Mouse (Mus musculus) cerebellum, adult (tissue): Measurements from ENCODE around the gene Ubac1.
A peak's percentile ranks its signal among the peaks of the same experiment; 100 is the strongest.

Experiments
- ATAC-seq: cut with Nextera tagmentation; 2 replicates; pipeline ENCODE4 v1.9.2; 2017; ENCODE audit warnings: mild to moderate bottlenecking, moderate library complexity, mixed read lengths; ENCODE audit not compliant: insufficient number of reproducible peaks, low FRiP score, low TSS enrichment

Gene Ubac1

GRCm38 (mm10) chr2:26021561-26022257 lies at the start of gene Ubac1:
Ubac1 (minus strand) TSS chr2:26021747.
- ATAC-seq, result peak; percentile 82

- no peak for ATAC-seq
Measured at GRCm38 (mm10) chr2:26068592-26068991, 47.0 kb upstream of the Ubac1 start.

GRCm38 (mm10) chr2:26068175-26068574 lies 46.6 kb upstream of the Ubac1 start:
- ATAC-seq, result no peak

GRCm38 (mm10) chr2:26066527-26066926 lies 45.0 kb upstream of the Ubac1 start:
- no peak for ATAC-seq

- no peak for ATAC-seq
Measured at GRCm38 (mm10) chr2:26062742-26063427, 41.3 kb upstream of the Ubac1 start.

DNA sequence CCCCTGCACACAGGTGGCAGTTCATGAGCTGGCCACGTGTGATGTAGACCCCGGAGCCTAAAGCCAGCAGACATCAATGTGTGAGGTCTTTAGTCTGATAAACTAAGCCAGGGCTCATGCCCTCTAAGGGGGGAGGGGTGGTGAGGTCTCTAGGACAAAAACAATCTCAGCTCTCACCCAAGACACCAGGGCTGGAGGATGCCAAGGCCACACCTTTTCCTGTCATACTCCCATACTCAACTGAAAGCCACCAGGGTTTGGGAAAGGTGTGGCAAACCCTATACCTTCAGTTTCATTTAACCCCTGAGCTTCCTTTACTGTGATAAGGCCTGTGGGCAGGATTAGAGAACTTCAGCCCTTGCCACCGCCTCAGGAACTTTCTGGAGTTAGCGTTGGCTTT lies 40.7 kb upstream of the Ubac1 start:
- no peak for ATAC-seq

DNA sequence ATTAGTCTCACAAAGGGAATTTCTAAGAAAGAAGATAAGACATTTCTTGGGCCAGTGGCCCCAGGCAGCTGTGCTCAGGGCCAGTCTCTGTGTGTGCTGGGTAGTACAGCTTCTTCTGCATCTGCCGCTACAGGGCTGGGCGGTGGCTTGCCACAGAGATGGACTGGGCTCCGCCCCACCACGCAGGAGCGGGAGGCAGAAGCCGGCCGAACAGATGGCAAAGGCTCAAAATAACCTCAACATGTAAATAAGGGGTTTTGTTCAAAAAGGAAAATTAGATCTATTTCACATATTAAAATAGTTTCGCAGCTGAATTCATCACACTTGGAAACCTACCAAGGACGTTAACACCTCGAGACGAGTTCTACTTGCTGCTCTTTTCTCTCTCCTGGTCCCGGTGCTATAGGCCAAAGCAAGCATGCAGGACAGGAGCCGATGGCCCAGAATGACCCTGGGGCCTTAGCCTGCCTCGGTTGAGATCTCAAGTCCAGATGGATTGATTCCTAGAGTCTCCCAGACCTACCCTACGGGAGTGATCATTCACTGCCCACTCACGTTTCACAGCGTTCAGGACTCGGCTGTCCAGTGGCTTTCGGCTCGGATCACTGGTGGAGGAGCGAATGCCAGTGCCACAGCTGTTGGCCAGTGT lies 39.6 kb upstream of the Ubac1 start:
- no peak for ATAC-seq

DNA sequence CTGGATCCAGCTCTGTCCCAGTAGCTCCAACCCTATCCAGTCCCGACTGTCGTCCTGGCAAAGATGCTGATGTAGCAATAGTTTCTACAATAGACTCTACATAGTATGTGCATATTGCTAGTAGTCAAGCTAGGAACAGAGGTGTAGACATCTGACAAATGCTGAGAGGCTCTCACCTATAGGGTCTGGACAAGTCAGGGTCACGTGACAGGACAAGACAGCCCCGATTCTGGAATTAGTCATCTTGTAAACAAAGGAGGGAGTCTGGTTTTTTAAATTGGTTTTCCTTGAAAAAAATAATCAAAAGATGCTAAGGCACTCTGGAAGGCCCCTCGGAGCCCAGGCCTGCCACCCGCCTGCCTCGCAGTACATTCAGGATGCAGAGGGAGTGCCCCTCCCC lies 35.5 kb upstream of the Ubac1 start:
- ATAC-seq, result no peak

DNA sequence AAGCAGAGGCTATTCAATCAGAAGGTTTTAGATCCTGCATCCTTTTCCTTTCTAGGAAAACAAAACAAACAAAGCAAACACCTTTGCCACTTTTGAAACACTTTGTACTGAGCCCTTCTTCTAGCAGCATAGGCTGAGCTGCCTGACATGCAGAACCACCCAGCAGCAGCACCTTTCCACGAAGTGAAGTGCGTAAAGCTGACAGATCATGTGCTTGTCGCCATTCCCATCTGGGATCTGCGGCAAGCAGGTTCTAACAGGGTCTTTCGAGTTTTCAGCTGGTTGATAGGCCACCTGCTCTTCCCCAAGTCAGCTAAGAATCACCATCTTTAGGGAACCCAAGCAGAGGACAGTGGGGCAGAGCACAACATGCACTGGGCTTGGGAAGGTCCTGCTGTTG lies 34.7 kb upstream of the Ubac1 start:
- ATAC-seq, result no peak

DNA sequence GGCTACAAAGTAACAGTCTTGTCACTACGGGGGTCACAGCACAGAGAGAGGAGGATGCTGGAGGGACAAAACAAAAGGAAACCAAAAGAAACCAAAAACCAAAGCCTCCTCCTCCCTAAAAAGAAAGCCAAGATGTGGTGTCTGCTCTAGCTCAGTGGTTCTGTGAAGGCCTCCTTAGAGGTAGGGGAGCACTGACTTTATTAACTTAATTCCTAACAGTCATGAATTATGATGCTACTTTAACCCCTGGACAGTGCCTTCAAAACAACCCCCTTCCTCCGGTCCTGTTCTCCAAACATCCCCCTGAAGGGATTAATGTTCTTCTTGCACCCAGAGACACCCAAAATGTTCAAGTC lies 34.2 kb upstream of the Ubac1 start:
- ATAC-seq, result no peak

GRCm38 (mm10) chr2:26055046-26055746 lies 33.6 kb upstream of the Ubac1 start:
- ATAC-seq, result peak; percentile 68; the same call in 1 of the 2 replicates

DNA sequence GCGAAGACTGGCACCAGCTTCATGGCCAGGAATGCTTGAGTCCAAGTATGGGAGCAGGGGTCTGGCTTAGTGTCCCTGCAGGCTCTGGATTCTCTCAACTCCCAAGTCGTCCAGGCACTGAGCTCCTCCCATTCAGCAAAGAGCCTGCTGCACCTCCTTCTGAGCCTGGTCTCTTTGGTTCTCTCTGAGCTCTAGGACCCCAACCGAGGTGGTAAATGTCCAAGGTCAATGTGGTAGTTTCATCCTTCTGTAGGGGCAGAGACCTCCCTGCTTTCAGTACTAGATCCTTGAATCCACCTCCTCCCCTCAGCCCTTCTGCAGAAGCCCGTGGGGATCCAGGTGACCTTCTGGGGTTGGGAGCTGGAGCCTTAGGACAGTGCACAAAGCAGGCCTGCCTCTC lies 31.3 kb upstream of the Ubac1 start:
- ATAC-seq, result no peak

DNA sequence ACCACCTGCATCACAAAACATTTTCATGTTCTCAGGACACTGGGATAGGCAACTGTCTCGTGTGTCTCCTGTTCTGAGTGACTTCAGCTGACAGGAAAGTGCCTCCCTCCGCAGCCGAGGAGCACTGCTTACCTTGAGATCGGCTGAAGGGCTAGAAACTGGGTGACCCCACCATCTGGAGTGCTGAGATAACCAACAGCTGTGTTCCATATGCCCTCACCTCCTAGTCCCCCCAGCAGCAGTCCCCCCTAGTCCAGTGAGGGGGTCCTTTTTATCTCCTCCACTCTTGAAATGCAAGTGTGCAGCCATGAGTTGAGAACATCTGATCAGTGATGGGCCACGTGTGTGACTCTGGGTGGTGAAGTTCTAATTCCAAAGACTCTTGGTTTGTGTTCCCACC lies 27.3 kb upstream of the Ubac1 start:
- ATAC-seq, result no peak

GRCm38 (mm10) chr2:26044216-26044615 lies 22.7 kb upstream of the Ubac1 start:
- ATAC-seq, result no peak

- no peak for ATAC-seq
Measured at GRCm38 (mm10) chr2:26042603-26043002, 21.1 kb upstream of the Ubac1 start.

DNA sequence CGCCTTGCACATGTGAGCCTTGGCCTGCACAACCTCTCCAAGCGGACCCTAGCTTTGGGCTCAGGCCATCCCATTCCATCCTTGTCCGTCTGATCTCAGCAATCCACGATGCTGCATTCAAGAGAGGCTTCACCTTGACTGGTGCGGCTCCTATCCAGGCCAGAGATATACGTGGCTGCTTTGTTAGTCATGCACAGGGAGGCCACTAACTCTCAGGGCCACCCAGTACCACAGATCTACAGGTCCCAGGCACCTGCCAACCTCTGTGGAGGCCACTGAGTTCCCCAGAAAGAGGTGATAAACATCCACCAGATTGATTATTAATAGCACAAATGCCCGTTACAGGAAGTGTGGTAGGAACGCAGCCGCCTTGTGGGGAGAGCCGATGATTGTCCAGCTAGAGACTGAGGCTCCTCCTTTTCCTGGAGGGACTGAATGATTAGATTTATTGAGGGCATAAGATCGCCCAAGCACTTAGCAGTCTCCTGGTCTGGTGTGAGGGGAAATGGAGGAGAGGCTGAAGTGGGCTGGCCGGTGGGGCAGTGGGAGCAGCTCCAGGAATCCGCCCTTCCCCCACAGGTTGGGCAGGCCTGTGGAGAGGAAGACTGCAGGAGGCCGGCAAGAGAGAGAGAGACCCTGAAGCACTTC lies 19.7 kb upstream of the Ubac1 start:
- ATAC-seq, result no peak

GRCm38 (mm10) chr2:26039951-26040350 lies 18.4 kb upstream of the Ubac1 start:
- peak; percentile 31; the same call in 1 of the 2 replicates for ATAC-seq

GRCm38 (mm10) chr2:26037386-26037785 lies 15.8 kb upstream of the Ubac1 start:
- ATAC-seq, result no peak

DNA sequence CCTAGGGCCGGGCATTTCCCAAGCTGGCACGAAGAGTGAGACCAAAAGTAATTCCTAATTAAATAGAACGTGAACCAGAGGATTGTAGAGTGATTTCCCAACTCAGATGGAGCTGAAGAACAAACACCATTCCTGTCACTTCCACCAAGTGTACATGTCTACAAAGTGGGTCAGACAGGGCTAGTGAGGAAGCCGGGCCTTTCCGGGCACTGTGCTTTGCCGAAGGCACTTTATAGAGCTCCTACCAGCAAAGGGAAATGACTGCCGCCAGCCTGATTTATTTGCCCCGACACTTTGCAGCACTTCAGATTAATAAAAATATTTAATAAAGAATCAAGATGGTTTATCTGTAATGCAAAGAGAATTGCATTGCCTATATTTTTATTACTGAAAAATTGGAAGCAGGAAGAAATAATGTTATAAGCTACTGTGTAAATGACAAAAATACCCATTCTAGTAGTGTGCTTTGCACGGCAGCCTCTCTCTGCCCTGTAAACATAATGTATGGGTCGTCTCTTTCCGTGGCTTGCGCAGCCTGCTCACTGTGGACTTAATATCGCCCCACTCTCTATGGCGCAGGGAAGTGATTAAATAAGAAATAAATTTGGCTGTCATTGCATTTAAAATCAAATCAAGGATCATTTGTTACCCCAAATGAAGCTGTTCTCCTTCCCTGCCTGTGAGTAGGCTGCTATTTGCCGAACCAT lies 12.9 kb upstream of the Ubac1 start:
- no peak for ATAC-seq

DNA sequence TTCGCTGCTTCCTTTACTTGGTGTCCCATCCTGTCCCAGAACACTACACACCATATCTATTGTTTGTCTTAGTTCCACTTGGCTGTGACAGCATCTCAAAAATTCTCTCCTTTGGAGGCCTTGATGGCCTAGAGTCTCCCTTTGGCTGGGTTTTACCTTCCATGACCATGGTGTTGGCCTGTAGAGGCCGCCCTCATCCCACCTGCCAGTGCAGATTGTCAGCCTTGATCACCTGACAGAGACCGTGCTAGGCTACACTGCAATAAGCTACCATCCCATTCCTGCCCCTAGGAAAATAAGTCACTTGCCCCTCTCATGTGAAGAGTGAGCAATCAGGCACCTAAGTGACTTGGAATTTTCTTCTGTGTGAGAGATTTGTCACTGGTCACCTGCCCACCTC lies 8.7 kb upstream of the Ubac1 start:
- ATAC-seq, result no peak
